Mouse (Mus musculus) layer of hippocampus, postnatal 25 days (tissue): ENCODE measurements around the gene Nme7. TPM values are rescaled to one million over a fixed set of nuclear protein-coding genes. Genes with fewer than 3 reads are reported as not detected.
A peak's percentile ranks its signal among the peaks of the same experiment; 100 is the strongest.

Source experiments
- DNase-seq, 2 experiments: peaks; one replicate each; pipeline ENCODE4 v3.0.0; 2022; ENCODE audit warnings: mixed read lengths in 2 of 2, low spot score in 1 of 2; ENCODE audit errors: extremely low spot score in 1 of 2
- total RNA-seq, 2 experiments: library from RNA; stranded (reverse); gene quantifications; 2 replicates each; pipeline ENCODE4 v1.2.3; 2021

The Nme7 gene
- total RNA-seq, 2 experiments from 2014 or later = 24.6 to 25.8 TPM

DNA sequence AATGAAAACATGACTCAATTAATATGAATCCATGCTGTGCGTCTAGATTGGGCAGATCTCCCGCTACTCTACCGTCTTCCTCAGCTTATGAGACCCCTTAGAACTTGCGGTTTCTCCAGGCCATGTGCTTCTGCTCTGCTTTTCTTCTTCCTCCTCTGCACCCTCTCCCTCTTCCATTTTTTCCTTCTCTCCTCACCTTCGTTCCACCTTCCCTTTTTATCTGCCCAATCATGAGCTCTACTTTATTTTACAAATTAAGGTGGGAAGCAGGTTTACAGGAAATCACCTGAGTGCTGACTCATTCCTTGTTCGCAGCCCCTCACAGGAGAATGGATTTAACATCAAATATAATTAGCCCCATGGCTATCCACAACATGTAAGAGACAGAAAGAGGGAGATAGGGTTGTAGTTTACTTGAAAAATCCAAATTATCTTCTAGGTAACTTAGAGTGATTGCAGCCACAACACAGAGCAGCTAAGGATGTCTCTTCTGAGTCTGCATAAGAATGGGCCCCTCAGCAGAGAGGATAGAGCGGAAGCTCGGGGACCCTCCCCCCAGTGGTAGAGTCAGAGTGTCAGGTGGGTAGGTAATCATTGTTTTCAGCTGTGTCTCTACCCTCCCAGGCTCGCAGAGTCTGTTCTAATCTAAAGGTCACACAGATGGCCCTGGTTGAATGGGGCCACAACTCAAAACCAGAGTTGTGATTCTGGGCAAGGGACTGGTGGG is 73.0 kb downstream of the Nme7 start:
- no peak for DNase-seq

- DNase-seq = no peak
Measured at GRCm38 (mm10) chr1:164383621-164384020, 79.7 kb downstream of the Nme7 start.

DNA sequence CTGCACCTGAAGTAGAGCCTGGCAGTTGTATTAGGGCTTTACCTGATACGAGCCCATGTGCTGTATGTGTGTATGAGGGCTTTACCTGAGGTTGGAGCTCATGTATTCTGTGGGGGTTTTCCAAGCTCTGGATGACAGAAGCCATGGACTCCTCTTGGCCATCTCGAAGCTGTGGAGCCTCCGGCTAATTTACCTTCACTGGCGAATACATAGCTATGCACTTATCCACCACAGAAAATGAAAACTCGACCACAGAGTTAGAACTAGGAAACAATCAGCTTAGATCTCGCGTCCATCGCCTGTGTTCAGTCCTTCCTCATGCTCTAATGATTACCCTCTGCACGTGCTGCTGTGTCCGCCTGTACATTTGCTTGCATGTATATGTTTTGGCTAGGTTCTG is 80.4 kb downstream of the Nme7 start:
- no peak for DNase-seq

DNA sequence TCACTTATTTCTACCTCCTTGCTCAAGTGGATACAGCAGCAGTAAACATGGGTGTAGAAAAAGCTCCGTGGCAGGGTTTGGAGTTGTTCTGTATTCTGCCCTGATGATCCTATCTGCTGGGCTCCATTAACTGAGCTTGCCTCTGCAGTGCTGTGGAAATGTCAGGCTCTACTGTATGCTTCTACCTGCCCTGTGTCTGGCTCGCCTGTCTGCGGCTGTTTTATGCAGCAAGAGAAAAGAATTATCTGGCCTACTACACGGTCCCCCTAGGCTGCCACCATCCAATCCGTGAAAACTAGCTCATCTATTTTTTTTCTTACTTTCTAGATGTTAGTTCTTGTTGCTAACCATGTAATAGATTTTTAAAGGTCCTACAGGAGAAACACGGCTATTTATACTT is 81.1 kb downstream of the Nme7 start:
- no peak for DNase-seq

DNA sequence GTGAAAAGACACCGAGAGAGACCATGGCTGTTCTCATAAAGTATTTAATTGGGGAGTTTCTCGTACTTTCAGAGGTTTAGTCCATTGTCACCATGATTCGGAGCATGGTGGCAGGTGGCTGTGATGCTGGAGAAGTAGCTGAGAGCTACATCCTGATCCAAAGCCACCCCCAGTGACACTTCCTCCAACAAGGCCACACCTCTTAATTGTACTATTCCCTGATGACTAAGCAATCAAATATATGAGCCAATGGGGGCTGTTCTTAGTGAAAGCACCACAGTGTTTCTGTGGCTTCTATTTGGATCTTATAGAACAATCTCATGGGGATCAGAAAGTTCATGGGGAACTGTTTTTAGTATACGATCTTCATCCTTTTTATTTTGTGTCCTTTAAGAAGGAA is 85.8 kb downstream of the Nme7 start:
- DNase-seq = no peak

DNA sequence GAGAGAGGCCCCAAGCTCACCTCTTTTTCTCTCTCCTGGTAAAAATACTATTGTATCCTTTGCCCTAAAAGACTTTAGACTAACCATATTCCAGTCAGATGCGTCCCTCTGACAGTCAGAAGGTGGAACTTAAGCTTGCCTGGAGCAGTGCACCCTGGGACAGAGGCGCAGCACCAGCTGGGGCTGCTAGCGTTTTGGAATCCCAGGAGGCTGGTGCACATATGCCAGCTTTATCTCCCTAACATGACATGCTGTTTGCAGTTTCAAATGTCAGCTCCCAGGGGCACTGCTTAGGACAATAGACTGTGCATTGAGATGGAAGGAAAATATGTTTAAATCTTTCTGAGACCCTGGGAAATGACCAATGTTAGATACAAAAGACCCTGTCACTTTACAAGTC is 88.3 kb downstream of the Nme7 start:
- no peak for DNase-seq

- DNase-seq = peak; percentile 13 to 32
Measured at GRCm38 (mm10) chr1:164395131-164395780, 91.3 kb downstream of the Nme7 start.

GRCm38 (mm10) chr1:164397672-164398071 is 93.8 kb downstream of the Nme7 start:
- DNase-seq = no peak

DNA sequence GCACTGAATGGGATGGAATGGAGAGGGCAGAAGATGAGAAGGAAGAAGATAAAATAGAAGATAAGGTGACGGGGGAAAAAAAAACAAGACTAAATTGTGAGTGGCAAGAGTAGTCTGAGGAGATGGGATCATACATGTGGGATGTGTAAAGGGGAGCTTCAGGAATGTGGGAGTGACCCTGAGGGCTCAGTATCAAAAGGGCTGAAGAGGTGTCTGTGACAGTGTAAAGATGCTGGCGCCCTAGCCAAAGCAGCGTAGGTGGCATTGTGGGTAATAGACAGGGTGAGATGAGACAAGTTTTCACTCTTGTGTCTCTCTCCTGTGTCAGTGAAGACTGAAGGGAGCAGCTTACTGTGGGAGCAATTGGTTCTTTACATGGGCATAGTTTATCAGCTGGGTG is 95.7 kb downstream of the Nme7 start:
- no peak for DNase-seq

DNA sequence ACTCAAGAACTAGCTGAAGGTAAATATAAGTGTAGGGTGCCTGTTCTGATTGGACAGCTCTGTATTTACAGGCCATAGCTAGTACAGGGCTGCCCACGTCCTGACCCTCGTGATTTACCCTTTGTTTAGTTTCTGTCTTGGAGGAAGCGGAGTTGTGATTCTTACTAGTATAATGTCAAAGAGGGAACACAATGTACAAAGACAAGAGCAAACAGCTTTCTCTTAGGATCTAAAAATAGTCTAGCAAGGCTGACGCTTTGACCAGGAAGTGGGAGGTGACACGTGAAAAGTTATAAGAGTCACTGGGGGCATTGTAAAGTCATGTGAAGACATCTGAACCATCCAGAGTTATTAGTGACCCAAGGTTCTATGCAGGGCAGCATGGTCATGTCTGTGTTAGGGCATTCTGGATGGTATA is 101.5 kb downstream of the Nme7 start:
- DNase-seq = no peak

- DNase-seq = no peak
Measured at GRCm38 (mm10) chr1:164406506-164406905, 102.6 kb downstream of the Nme7 start.

- no peak for DNase-seq
Measured at GRCm38 (mm10) chr1:164408655-164409054, 104.7 kb downstream of the Nme7 start.

GRCm38 (mm10) chr1:164411306-164411705 is 107.4 kb downstream of the Nme7 start:
- no peak for DNase-seq

GRCm38 (mm10) chr1:164412906-164413305 is 109.0 kb downstream of the Nme7 start:
- no peak for DNase-seq

- no peak for DNase-seq
Measured at GRCm38 (mm10) chr1:164413608-164414007, 109.7 kb downstream of the Nme7 start.

- DNase-seq = no peak
Measured at GRCm38 (mm10) chr1:164415347-164415751, 111.4 kb downstream of the Nme7 start.

- DNase-seq = no peak
Measured at GRCm38 (mm10) chr1:164416692-164417394, 112.9 kb downstream of the Nme7 start.

DNA sequence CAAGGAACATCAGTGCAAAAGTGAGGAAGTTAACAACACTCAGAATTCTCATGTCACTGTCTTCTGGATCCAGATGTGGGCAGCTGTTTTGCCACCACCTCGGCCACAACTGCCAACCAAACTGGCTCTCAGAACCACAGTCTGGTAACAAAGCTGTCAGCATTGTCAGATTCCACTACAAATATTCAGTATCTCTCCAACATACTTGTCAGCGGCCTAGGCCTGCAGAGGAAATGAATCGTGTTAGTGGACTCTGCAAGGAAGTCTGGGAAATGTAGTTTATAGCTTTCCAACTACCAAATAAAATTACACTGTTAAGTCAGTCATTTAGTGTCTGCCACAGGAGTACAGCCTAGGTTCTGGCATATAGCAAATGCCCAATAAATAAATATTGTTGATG is 113.7 kb downstream of the Nme7 start:
- no peak for DNase-seq

DNA sequence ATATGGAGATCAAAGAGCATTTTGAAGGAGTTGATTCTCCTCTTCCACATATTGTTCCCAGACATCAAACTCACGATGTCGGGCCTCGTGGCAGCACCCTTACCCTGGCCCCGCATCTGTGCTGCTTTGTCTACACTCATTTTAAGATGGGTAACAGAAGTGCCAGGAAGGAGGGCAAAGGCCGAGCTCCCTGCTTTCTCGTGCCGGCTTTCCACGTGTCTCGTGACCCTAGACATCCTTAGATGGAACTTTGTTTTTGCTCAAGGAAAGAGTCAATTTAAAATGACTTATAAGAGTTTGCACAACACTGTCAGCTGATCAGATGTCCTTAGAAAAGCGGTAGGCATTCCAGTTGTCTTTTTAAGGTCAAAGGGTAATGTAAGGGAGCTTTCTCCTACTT is 114.4 kb downstream of the Nme7 start:
- DNase-seq = no peak

- no peak for DNase-seq
Measured at GRCm38 (mm10) chr1:164419401-164419800, 115.5 kb downstream of the Nme7 start.

DNA sequence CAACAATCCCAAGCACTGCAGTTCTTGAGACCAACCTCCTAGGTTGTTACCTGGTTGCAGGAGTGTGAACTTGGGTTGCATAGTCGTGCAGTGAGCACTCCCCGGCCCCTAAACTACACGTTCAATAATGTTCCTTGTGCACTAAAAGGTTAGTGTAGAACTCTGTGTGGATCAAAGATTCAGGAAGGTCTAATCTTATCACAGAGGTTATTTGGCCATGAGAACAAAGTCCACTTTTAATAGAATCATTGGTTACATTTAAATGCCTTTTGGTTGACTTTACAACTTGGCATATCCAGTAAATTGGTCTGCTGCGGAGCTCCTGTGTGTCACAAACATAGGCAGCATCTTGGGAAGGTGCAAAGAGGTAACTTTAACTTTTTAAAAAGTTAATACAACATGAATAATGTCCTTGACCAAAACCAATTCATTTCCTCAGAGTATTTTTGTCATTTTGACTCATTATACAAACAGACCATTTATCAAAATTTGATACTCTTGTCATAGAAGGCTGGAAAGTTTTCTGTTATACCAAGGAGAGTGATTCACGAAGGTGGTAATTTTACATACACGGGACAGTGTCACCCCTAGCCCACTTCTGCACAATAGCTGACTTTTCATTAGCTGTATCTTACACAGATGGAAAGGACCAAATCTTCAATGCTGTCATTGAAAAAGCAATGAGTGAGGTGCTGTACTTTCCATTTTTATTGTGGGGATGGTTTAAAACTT is 116.9 kb downstream of the Nme7 start:
- no peak for DNase-seq
